Mouse (Mus musculus) intestine, embryonic 14.5 days (tissue): ENCODE data around the gene Morn1. TPM values are rescaled to one million over a fixed set of nuclear protein-coding genes. Genes with fewer than 3 reads are reported as not detected.

Source experiments
- polyA plus RNA-seq: library from polyadenylated mRNA; unstranded; fragments of >200 nt; fragmentation: Nextera tagmentation; extraction: Ambion mirVana; gene quantifications from 2 replicates; pipeline ENCODE4 v1.2.1, GENCODE M21; 2014

Morn1 gene
- polyA plus RNA-seq, 1 experiment from 2014 or later: 3.8 TPM

Other genes starting within 250 kb of the Morn1 start
- 0.12 and 0.30 TPM in 2 replicates for gene Ttc34, start 249.1 kb upstream of the Morn1 start, polyA plus RNA-seq
- not detected in 2 replicates for gene Mmel1, start 217.0 kb upstream of the Morn1 start, polyA plus RNA-seq
- 37.1 and 39.8 TPM in 2 replicates for gene Fam213b, start 187.4 kb upstream of the Morn1 start, polyA plus RNA-seq
- 1.5 and 1.6 TPM in 2 replicates for gene Tnfrsf14, start 158.0 kb upstream of the Morn1 start, polyA plus RNA-seq
- gene Hes5, start 125.7 kb upstream of the Morn1 start, polyA plus RNA-seq: 1.8 and 2.3 TPM in 2 replicates
- 45.4 and 46.7 TPM in 2 replicates for gene Pank4, start 122.5 kb upstream of the Morn1 start, polyA plus RNA-seq
- gene Plch2, start 29.8 kb upstream of the Morn1 start, polyA plus RNA-seq: 12.8 and 13.3 TPM in 2 replicates
- gene Pex10, start 19.6 kb upstream of the Morn1 start, polyA plus RNA-seq: 6.5 and 8.9 TPM in 2 replicates
- 188 and 191 TPM in 2 replicates for gene Rer1, start 195 bp upstream of the Morn1 start, polyA plus RNA-seq
- gene Ski, start 136.0 kb downstream of the Morn1 start, polyA plus RNA-seq: 24.4 and 25.3 TPM in 2 replicates
- 74.6 and 81.2 TPM in 2 replicates for gene Faap20, start 163.2 kb downstream of the Morn1 start, polyA plus RNA-seq